Mouse (Mus musculus): ENCODE results near the gene Agbl4. TPM values are rescaled to one million over a fixed set of nuclear protein-coding genes. Genes with fewer than 3 reads are reported as not detected.

Gene Agbl4
- total RNA-seq (2012; rRNA removed) (not detected in 2 replicates), polyA plus RNA-seq (2012; ENCODE audit: insufficient read depth in 1 of 2, insufficient read length in 2 of 2, low read depth in 1 of 2, low replicate concordance in 2 of 2, missing spikeins in 1 of 2) (not detected)

DNA sequence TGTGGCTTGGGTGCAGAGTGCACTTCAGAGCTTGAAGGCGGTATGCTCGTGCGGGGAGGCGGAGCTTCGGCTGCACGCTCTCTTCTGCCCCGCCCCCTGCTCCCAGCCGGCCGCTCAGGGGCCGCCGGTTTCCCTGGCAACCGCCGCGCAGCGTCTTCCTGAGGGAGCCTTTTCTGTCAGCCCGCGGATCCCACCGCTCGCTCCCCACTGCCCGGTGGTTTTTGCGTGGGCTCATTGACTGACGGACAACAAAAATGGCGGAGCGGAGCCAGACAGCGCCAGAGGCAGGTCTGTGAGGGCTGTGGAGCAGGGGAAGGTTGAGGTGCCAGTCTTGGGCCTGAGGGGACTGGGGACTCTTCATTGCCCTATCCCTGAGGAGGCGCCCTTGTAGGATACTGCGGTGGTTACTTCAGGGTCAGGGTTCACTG is at the start of gene Agbl4:
Agbl4 (plus strand) TSS at position 44 of the 428 bp plus-strand sequence.
- H3K9me3 ChIP-seq (replicated peaks; ENCODE audit: insufficient read depth, low read length) = no peaks in the 10 kb centered on the region
- H3K4me1 ChIP-seq (ENCODE audit: control insufficient read depth in 1 of 2, insufficient read depth in 2 of 2, low read length in 2 of 2) = no peaks in the 10 kb centered on the region
- no peaks in the 10 kb centered on the region for H3K79me2 ChIP-seq (ENCODE audit: control insufficient read depth, insufficient read depth, low read length, poor library complexity)
- no peak within 1 kb of the TSS for H3K27ac ChIP-seq (ENCODE audit: control insufficient read depth, low read depth, low read length)
- TF ChIP-seq JUND (IDR thresholded peaks at IDR 0.05; ENCODE audit: low read depth, low read length) (no peak), POLR2A (IDR thresholded peaks at IDR 0.05; ENCODE audit: control insufficient read depth in 1 of 2, insufficient read depth in 1 of 2, low read depth in 1 of 2, low read length in 2 of 2, poor library complexity in 1 of 2) (no peak), ZKSCAN1 (IDR thresholded peaks at IDR 0.05; ENCODE audit: low read depth, low read length) (no peak), POLR2AphosphoS5 (IDR thresholded peaks at IDR 0.05; ENCODE audit: borderline replicate concordance, low read depth, low read length) (no peak), USF1 (IDR thresholded peaks at IDR 0.05; ENCODE audit: low read depth, low read length) (no peak), ETS1 (IDR thresholded peaks at IDR 0.05; ENCODE audit: low read depth, low read length) (no peak), CTCF (IDR thresholded peaks at IDR 0.05 in 2 of 3, conservative IDR thresholded peaks at IDR 0.05 in 1 of 3; ENCODE audit: control insufficient read depth in 1 of 3, insufficient read depth in 1 of 3, low read depth in 2 of 3, low read length in 3 of 3, poor library complexity in 1 of 3, severe bottlenecking in 1 of 3) (no peak), CHD1 (IDR thresholded peaks at IDR 0.05; ENCODE audit: low read depth, low read length) (no peak)
- no peak within 1 kb of the TSS for H3K9ac ChIP-seq (ENCODE audit: control insufficient read depth, low read depth, low read length, poor library complexity, severe bottlenecking)
- no peaks in the 10 kb centered on the region for H3K27me3 ChIP-seq (ENCODE audit: control insufficient read depth in 1 of 2, insufficient read depth in 2 of 2, low read length in 2 of 2)
- DNase-seq (ENCODE audit: low read depth, low spot score) = no peak
- no peak within 1 kb of the TSS for H3K4me3 ChIP-seq (ENCODE audit: control insufficient read depth in 1 of 2, insufficient read depth in 1 of 2, low read depth in 2 of 2, low read length in 2 of 2)
- H3K36me3 ChIP-seq (ENCODE audit: control insufficient read depth in 1 of 2, insufficient read depth in 2 of 2, low read length in 2 of 2) = no peaks in the 10 kb centered on the region

DNA sequence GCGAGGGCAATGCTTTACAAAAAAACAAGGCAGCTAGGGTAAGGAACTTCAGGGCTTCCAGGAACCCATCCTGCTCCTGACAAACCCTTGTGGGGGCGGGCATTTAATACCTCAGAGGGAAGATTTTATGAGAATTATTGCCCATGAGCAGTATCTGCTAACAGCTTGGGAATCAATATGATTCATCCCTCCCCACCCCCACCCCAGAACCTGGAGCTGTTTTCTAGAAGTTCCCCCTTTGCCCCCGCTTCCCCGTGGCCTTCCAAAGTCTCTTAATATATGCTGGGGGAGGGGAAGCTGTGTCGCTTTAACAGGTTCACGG is 46.6 kb upstream of the Agbl4 start:
- Histone ChIP-seq H3K4me3 (ENCODE audit: control insufficient read depth in 1 of 2, insufficient read depth in 1 of 2, low read depth in 2 of 2, low read length in 2 of 2) (no peak overlapping the region), H3K9me3 (replicated peaks; ENCODE audit: insufficient read depth, low read length) (no peaks in the 10 kb centered on the region), H3K36me3 (ENCODE audit: control insufficient read depth in 1 of 2, insufficient read depth in 2 of 2, low read length in 2 of 2) (no peaks in the 10 kb centered on the region), H3K79me2 (ENCODE audit: control insufficient read depth, insufficient read depth, low read length, poor library complexity) (no peaks in the 10 kb centered on the region), H3K9ac (ENCODE audit: control insufficient read depth, low read depth, low read length, poor library complexity, severe bottlenecking) (no peak overlapping the region), H3K4me1 (ENCODE audit: control insufficient read depth in 1 of 2, insufficient read depth in 2 of 2, low read length in 2 of 2) (no peaks in the 10 kb centered on the region), H3K27me3 (ENCODE audit: control insufficient read depth in 1 of 2, insufficient read depth in 2 of 2, low read length in 2 of 2) (no peaks in the 10 kb centered on the region), H3K27ac (ENCODE audit: control insufficient read depth, low read depth, low read length) (no peak overlapping the region)
- TF ChIP-seq POLR2A (IDR thresholded peaks at IDR 0.05; ENCODE audit: control insufficient read depth in 1 of 2, insufficient read depth in 1 of 2, low read depth in 1 of 2, low read length in 2 of 2, poor library complexity in 1 of 2) (no peak), USF1 (IDR thresholded peaks at IDR 0.05; ENCODE audit: low read depth, low read length) (no peak), MAFK (IDR thresholded peaks at IDR 0.05; ENCODE audit: borderline replicate concordance, low read depth, low read length) (no peak), MEF2A (IDR thresholded peaks at IDR 0.05; ENCODE audit: extremely low read depth, insufficient replicate concordance, low read depth, low read length, poor library complexity, severe bottlenecking) (no peak), KAT2A (conservative IDR thresholded peaks at IDR 0.05; ENCODE audit: low read depth, low read length) (no peak), TAL1 (IDR thresholded peaks at IDR 0.05; ENCODE audit: low read length) (no peak), ZMIZ1 (IDR thresholded peaks at IDR 0.05; ENCODE audit: low read depth, low read length) (no peak), MYB (IDR thresholded peaks at IDR 0.05; ENCODE audit: low read depth, low read length) (no peak), CTCF (IDR thresholded peaks at IDR 0.05 in 2 of 3, conservative IDR thresholded peaks at IDR 0.05 in 1 of 3; ENCODE audit: control insufficient read depth in 1 of 3, insufficient read depth in 1 of 3, low read depth in 2 of 3, low read length in 3 of 3, poor library complexity in 1 of 3, severe bottlenecking in 1 of 3) (no peak), GABPA (IDR thresholded peaks at IDR 0.05; ENCODE audit: low read depth, low read length) (no peak), ELF1 (IDR thresholded peaks at IDR 0.05; ENCODE audit: low read depth, low read length) (no peak), SMC3 (IDR thresholded peaks at IDR 0.05; ENCODE audit: low read depth, low read length) (no peak), ZNF384 (IDR thresholded peaks at IDR 0.05; ENCODE audit: low read depth, low read length) (no peak)
- DNase-seq (ENCODE audit: low read depth, low spot score) = no peak
